Mouse (Mus musculus): ENCODE data around the gene Taf8. TPM values are rescaled to one million over a fixed set of nuclear protein-coding genes. Genes with fewer than 3 reads are reported as not detected.

Taf8 gene
- polyA plus RNA-seq, 1 experiment from 2014 or later: 28.7 TPM

DNA sequence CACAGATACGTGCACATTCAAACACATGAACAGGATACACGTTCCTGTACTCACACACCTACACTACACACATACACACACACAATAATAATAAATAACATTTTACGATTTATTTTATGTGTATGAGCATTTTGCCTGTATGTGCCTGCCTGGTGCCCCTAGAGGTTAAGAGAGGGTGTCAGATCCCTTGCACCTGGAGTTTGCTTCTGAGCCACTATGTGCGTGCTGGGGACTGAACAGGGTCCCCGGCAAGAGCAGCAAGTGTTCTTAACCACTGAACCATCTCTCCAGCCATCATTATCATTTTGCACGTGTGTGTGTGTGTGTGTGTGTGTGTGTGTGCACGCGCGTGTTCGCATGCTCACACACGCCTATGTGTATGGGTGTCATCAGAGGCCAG is 27.5 kb upstream of the Taf8 start:
- no peak overlapping the region for H3K27ac ChIP-seq
- H3K4me1 ChIP-seq: peaks cover 6% of the 10 kb centered on the region; the same call in 1 of the 2 replicates
- no peak overlapping the region for H3K4me3 ChIP-seq
- H3K4me2 ChIP-seq (replicated peaks): no peak overlapping the region
- no peaks in the 10 kb centered on the region for H3K36me3 ChIP-seq
- no peak for ATAC-seq (ENCODE audit: low FRiP score, low read depth)
- no peaks in the 10 kb centered on the region for H3K27me3 ChIP-seq (replicated peaks)
- WGBS: 95% methylated on average over 11 of the region's 11 CpGs
- H3K9me3 ChIP-seq: no peaks in the 10 kb centered on the region
- no peak overlapping the region for H3K9ac ChIP-seq

DNA sequence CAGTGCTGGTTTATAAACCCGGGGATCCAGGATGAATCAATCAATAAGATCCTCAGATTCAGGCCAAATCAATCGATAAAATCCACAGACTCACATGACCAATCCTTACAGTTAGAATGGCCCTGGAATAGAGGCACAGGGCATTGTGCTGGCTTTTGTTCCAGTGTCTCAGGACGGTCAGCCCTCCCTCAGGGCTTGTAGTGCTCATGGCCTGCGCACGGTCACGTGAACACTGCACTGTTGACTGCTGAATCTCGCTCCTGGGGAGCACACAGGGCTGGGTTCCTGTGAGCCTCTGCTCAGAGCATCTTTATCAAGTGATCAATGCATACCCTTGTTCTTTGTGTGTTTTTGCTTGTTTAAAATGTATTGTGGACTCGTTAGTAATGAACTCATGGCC is 26.8 kb upstream of the Taf8 start:
- Histone ChIP-seq H3K27ac (no peak overlapping the region), H3K4me2 (replicated peaks) (no peak overlapping the region), H3K9ac (no peak overlapping the region), H3K27me3 (replicated peaks) (no peaks in the 10 kb centered on the region), H3K4me1 (peaks cover 6% of the 10 kb centered on the region; the same call in 1 of the 2 replicates), H3K36me3 (no peaks in the 10 kb centered on the region), H3K9me3 (no peaks in the 10 kb centered on the region), H3K4me3 (no peak overlapping the region)
- 67% methylated on average over 8 of the region's 8 CpGs for WGBS
- no peak for ATAC-seq (ENCODE audit: low FRiP score, low read depth)

DNA sequence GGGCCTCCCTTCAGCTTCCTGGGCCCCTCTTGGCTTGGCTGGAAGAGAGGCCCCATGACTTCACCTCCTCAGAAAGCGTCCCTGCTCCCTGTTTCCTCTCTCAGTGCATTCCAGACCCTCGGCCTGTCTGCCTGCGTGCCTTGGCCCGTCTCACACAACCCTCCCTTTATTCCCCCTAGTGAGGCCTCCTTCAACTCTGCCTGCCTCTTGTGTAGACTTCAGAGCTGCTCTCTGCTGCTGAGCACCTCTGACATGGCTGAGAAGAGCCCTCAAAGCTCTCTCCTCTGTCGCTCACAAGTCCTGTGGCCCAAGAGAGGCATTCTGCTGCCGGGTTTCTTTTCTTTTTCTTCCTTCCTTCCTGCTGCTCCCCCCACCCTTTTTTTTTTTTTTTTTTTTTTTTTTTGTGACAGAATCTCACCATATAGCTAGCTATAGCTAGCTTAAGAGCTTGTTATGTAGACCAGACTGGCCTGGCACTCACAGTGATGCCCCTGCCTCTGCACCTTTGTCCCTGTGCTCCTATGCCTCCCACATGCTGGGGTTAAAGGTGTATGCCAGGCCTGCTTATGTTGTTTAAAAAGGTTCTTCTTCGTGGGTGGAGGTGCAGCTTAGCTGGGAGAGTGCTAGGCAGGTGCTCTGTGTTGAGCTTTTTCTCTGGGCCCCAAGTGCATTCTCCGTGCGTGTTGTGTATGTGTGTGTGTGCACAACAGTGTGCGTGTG is 25.6 kb upstream of the Taf8 start:
- Histone ChIP-seq H3K36me3 (no peaks in the 10 kb centered on the region), H3K27ac (no peak overlapping the region), H3K9me3 (no peaks in the 10 kb centered on the region), H3K4me1 (peaks cover 10% of the 10 kb centered on the region; the same call in 1 of the 2 replicates), H3K9ac (no peak overlapping the region), H3K4me2 (replicated peaks) (no peak overlapping the region), H3K27me3 (replicated peaks) (no peaks in the 10 kb centered on the region), H3K4me3 (no peak overlapping the region)
- ATAC-seq (ENCODE audit: low FRiP score, low read depth): no peak
- 48% methylated on average over 10 of the region's 10 CpGs for WGBS

DNA sequence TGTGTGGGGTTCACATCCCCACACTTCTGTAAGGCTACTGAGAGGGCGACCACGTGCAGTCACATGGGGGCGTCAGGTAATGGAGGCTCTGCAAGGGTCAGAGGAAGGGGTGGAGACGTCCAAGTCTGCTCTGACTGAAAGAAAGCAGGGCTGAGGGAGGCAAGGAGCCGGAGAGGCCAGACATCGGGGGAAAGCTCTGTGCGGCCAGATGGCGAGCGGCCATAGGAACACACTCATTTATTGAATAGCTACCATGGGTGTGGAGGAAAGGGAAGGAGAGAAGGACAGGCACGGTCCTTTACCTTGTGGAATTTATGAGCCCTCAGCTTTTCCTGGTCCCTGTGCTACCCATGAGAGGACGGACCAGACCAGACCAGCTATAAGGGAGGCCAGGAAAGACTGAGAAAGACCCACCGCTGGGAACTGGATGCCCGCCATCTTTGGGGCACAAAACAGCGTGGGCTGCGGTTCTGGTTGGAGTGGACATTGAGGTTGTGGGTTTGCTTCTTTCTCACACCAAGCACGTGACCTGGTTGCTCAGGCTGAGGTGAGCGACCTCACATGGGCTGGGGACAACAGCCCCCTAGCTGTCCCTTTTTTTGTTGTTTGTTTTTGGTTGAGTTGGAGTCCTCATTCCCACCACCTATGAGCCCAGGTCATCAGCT is 24.9 kb upstream of the Taf8 start:
- Histone ChIP-seq H3K9ac (no peak overlapping the region), H3K9me3 (no peaks in the 10 kb centered on the region), H3K4me2 (replicated peaks) (no peak overlapping the region), H3K4me3 (no peak overlapping the region), H3K36me3 (no peaks in the 10 kb centered on the region), H3K27ac (no peak overlapping the region), H3K27me3 (replicated peaks) (no peaks in the 10 kb centered on the region), H3K4me1 (peaks cover 18% of the 10 kb centered on the region)
- WGBS: 82% methylated on average over 17 of the region's 17 CpGs
- ATAC-seq (ENCODE audit: low FRiP score, low read depth): no peak

DNA sequence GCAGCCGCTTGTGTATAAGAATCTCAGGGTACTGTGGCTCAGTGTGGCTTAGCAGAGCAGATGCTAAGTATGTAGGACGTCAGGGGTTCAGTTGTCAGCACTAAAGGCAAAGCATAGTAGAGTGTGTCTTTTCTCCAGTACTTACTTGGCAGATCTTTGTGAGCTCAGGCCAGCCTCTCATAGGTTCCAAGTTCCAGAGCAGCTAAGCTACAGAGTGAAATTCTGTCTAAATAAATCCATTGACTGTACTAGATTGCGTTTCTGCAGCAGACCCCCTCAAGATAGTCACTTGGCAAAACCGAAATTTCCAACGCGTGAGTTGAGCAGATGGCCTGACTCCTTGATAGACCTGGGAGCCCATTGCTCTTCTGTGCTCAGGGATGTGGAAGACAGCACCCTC is 22.9 kb upstream of the Taf8 start:
- no peak overlapping the region for H3K4me3 ChIP-seq
- no peak overlapping the region for H3K27ac ChIP-seq
- H3K9me3 ChIP-seq: no peaks in the 10 kb centered on the region
- H3K36me3 ChIP-seq: no peaks in the 10 kb centered on the region
- H3K9ac ChIP-seq: no peak overlapping the region
- H3K4me1 ChIP-seq: peaks cover 26% of the 10 kb centered on the region
- no peak overlapping the region for H3K4me2 ChIP-seq (replicated peaks)
- no peaks in the 10 kb centered on the region for H3K27me3 ChIP-seq (replicated peaks)
- 91% methylated on average over 6 of the region's 6 CpGs for WGBS
- no peak for ATAC-seq (ENCODE audit: low FRiP score, low read depth)

DNA sequence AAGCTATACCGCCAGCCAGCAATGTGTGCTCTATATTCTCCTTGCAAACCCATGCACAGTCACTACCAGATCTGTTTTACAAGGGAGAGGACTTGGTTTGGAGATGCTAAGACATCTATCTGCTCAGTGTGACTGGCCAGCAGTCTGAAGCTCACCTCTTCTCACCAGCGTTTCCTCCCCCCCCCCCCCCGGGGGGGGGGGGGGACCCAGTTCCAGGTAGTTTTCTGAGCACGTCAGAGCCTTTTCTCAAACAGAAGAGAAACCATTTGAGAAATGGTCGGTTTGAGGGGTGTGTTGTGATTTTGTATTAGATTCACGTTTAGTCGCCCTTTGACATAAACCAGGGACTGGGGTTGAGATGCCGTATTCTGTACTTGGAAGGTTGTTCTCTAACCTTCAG is 22.0 kb upstream of the Taf8 start:
- 77% methylated on average over 8 of the region's 8 CpGs for WGBS
- no peak for ATAC-seq (ENCODE audit: low FRiP score, low read depth)
- Histone ChIP-seq H3K36me3 (no peaks in the 10 kb centered on the region), H3K27me3 (replicated peaks) (no peaks in the 10 kb centered on the region), H3K9ac (no peak overlapping the region), H3K4me3 (no peak overlapping the region), H3K4me1 (peaks cover 26% of the 10 kb centered on the region), H3K4me2 (replicated peaks) (no peak overlapping the region), H3K27ac (no peak overlapping the region), H3K9me3 (no peaks in the 10 kb centered on the region)

DNA sequence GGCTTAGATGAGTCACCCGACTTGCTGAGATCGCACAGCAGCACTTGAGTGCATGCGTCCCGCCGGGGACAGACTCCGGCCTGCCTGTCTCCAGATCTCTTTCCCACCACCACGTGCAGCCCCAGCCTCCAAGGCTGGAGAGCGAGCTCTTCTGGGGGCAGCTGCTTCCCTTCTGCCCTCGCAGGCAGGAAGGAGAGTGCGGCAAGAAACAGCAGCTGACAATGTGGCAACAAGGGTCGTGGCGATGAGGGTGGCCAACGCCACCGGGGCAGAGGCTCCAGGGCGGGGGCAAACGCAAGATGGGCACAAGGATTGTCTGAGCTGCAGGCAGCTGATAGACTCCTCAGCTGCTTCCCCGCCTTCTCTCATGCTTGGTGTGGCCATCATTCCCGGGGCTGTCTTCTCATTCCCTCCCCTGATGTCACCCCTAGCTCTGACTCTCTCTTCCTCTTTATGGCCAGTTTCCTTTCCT is 21.2 kb upstream of the Taf8 start:
- WGBS: 69% methylated on average over 18 of the region's 18 CpGs

DNA sequence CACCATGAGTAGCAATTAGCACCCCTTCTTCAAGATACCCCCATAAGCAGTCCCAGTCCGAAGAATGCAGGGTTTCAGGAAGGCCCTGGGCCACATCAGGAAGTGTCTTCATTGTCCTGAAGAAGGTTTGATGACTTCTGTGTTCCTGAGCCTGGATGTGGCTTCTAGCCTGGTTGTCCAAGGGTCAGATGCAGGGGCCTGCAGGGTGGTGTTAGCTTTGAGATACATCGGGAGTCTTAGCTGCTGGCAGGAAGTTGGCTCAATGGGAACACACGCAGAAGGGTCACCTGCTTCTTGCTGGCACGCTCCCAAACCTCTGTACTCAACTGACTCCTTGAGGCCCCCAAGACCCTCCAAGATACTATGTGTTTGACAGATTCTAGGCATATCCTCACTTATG is 20.4 kb upstream of the Taf8 start:
- no peaks in the 10 kb centered on the region for H3K36me3 ChIP-seq
- no peak overlapping the region for H3K4me3 ChIP-seq
- H3K9ac ChIP-seq: no peak overlapping the region
- 0 out of 2 replicates have a peak, but pooled peaks have one; percentile 11 for ATAC-seq (ENCODE audit: low FRiP score, low read depth)
- peaks cover 24% of the 10 kb centered on the region for H3K4me1 ChIP-seq
- no peaks in the 10 kb centered on the region for H3K9me3 ChIP-seq
- 72% methylated on average over 4 of the region's 4 CpGs for WGBS
- no peak overlapping the region for H3K27ac ChIP-seq
- peak overlapping the region; percentile 54; the same call in 1 of the 2 replicates for H3K4me2 ChIP-seq (replicated peaks)
- H3K27me3 ChIP-seq (replicated peaks): no peaks in the 10 kb centered on the region

More for the DNA sequence above, 21.2 kb upstream of the Taf8 start:
- Histone ChIP-seq H3K4me3 (no peak overlapping the region), H3K4me1 (peaks cover 26% of the 10 kb centered on the region), H3K27me3 (replicated peaks) (no peaks in the 10 kb centered on the region), H3K36me3 (no peaks in the 10 kb centered on the region), H3K27ac (peak overlapping the region; percentile 12; the same call in 1 of the 2 replicates), H3K9me3 (no peaks in the 10 kb centered on the region), H3K9ac (no peak overlapping the region), H3K4me2 (replicated peaks) (no peak overlapping the region)
- no peak for ATAC-seq (ENCODE audit: low FRiP score, low read depth)

DNA sequence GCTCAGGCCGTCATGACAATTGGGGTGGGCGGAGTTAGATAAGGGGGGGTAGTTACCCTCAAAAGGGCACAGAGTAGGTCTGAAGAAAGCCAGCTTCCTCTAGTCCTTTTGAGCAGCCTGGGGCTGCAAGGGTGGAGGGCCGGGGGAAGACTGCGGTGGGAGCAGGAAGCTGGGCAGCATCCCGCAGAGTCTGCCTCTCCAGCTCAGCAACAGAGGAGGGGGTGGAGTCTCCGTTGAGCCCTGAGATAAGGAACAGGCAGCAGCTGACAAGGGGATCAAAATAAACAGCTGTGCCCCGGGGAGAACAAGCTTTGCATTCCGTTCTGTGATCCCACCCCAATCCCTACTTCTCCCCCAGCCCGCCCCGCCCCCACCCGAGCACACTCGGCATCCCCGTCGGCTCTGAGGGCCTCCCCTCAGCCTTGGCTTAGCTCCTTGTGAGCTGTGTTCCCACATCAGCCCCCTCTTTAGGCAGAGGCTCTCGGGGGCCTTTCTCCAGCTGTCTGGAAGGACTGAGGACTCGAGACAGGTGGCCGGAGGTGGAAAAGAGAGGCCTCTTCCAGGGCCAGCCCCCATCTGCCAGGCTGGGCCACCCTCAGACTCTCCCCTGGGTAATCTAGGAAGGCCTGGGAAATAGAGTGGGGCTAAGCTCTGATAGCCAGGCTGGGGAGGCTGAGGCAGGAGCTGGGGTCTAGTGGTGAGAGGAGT is 19.6 kb upstream of the Taf8 start:
- peaks cover 21% of the 10 kb centered on the region for H3K4me1 ChIP-seq

DNA sequence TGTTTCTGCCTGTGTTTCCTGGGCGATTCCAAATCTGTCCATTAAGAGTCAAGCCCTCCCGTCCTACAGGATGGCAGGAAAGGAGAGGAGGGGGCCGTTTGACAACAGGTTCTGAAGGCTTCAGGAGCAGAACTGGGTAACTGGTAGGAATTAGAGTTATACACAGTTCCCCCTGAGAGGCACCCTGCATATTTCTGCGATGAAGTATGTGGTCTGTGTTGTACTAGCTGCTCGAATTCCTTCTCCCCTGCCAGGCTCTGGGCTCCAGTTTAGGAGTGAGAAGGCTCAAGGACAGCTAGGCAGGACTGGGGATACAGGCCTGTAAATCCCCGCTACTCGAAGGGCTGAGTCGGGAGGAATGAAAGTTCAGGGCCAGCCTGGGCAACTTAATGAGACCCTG is 16.1 kb upstream of the Taf8 start:
- Histone ChIP-seq H3K9me3 (no peaks in the 10 kb centered on the region), H3K4me3 (no peak overlapping the region), H3K4me2 (replicated peaks) (no peak overlapping the region), H3K9ac (no peak overlapping the region), H3K4me1 (peaks cover 18% of the 10 kb centered on the region), H3K27me3 (replicated peaks) (no peaks in the 10 kb centered on the region), H3K36me3 (no peaks in the 10 kb centered on the region), H3K27ac (no peak overlapping the region)
- WGBS: 48% methylated on average over 8 of the region's 8 CpGs
- ATAC-seq (ENCODE audit: low FRiP score, low read depth): no peak

More for the DNA sequence above, 19.6 kb upstream of the Taf8 start:
- Histone ChIP-seq H3K27me3 (replicated peaks) (no peaks in the 10 kb centered on the region), H3K36me3 (no peaks in the 10 kb centered on the region), H3K4me2 (replicated peaks) (peak overlapping the region; percentile 54), H3K4me3 (peak overlapping the region; percentile 11; the same call in 1 of the 2 replicates), H3K9ac (peak overlapping the region; percentile 47; the same call in 1 of the 2 replicates), H3K27ac (peak overlapping the region; percentile 76), H3K9me3 (no peaks in the 10 kb centered on the region)
- ATAC-seq (ENCODE audit: low FRiP score, low read depth): peak; percentile 91
- 3% methylated on average over 17 of the region's 17 CpGs for WGBS

DNA sequence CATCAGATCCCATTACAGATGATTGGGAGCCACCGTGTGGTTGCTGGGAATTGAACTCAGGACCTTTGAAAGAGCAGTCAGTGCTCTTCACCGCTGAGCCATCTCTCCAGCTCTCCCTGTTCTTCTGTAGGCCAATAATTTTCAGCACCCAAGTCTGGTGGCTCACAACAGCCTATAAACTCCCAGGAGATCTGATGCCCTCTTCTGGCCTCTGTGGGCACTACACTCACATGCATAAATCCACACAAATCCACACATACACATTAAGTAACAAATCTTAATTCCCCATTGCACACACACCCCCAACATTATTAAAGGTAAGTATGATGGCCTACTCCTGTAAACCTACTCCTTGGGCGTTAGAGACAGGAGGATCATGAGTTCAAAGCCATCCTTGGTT is 14.1 kb upstream of the Taf8 start:
- no peak for ATAC-seq (ENCODE audit: low FRiP score, low read depth)
- H3K36me3 ChIP-seq: no peaks in the 10 kb centered on the region
- no peak overlapping the region for H3K9ac ChIP-seq
- H3K9me3 ChIP-seq: no peaks in the 10 kb centered on the region
- H3K4me3 ChIP-seq: no peak overlapping the region
- no peak overlapping the region for H3K4me2 ChIP-seq (replicated peaks)
- H3K27me3 ChIP-seq (replicated peaks): no peaks in the 10 kb centered on the region
- H3K27ac ChIP-seq: no peak overlapping the region
- 94% methylated on average over 3 of the region's 3 CpGs for WGBS
- H3K4me1 ChIP-seq: peaks cover 3% of the 10 kb centered on the region; the same call in 1 of the 2 replicates

DNA sequence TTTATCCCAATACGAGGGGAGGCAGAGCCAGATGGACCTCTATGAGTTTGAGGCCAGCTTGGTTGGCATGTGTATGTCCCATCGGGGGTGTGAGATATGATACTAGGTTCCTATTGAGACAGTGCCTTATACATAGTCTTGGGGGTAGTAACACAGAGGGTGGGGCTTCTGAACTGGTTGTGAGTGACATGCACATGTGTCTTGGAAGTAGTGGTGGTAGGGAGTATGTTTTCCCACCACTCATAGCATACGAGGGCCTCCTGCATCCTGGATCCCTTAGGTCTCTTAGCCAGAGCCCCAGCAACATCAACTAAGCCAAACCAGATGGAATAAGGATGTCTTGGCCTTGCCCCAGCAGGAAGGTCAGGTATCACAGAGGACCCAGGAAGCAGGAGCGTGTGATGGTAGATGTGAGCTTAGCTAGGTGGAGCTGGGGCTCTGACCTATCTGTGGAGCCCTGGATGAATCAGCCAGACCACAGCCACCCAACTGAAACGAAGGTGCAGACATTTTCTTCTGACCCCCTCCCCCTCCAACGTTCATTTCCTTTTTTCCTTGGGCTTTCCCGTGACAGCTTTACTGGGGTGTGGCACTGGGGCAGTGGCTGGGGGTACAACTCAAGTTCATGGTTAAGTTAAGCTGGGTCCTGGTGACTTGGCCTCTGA is 13.2 kb upstream of the Taf8 start:
- no peak overlapping the region for H3K27ac ChIP-seq
- H3K9ac ChIP-seq: no peak overlapping the region
- no peaks in the 10 kb centered on the region for H3K36me3 ChIP-seq
- no peaks in the 10 kb centered on the region for H3K27me3 ChIP-seq (replicated peaks)
- H3K4me2 ChIP-seq (replicated peaks): no peak overlapping the region
- 0 out of 2 replicates have a peak, but pooled peaks cover 5% of the 10 kb centered on the region for H3K4me1 ChIP-seq
- WGBS: 85% methylated on average over 7 of the region's 7 CpGs
- H3K4me3 ChIP-seq: no peak overlapping the region
- no peaks in the 10 kb centered on the region for H3K9me3 ChIP-seq
- ATAC-seq (ENCODE audit: low FRiP score, low read depth): no peak
